Mouse (Mus musculus) natural killer cell, adult 2 months (primary cell): ENCODE results near the gene Sox15.
A peak's percentile ranks its signal among the peaks of the same experiment; 100 is the strongest.

Source experiments
- DNase-seq, 2 experiments: peaks; one replicate each; pipeline ENCODE4 v3.0.0; 2022; ENCODE audit warnings: low spot score in 2 of 2

Gene Sox15

GRCm38 (mm10) chr11:69635471-69635870 lies 19.6 kb upstream of the Sox15 start:
- DNase-seq = no peak

GRCm38 (mm10) chr11:69645860-69646259 lies 9.3 kb upstream of the Sox15 start:
- DNase-seq = no peak

- DNase-seq = no peak
These were observed 1.7 kb upstream of the Sox15 start for GRCm38 (mm10) chr11:69653399-69653798.

- no peak for DNase-seq
These were observed 354 bp upstream of the Sox15 start for GRCm38 (mm10) chr11:69654760-69655159.

GRCm38 (mm10) chr11:69656065-69656455 lies 946 bp downstream of the Sox15 start:
- no peak for DNase-seq

GRCm38 (mm10) chr11:69656617-69657461 lies 1.7 kb downstream of the Sox15 start:
- peak; percentile 56 to 61 for DNase-seq

- no peak for DNase-seq
These were observed 2.4 kb downstream of the Sox15 start for GRCm38 (mm10) chr11:69657462-69657881.

- DNase-seq = no peak
These were observed 6.2 kb downstream of the Sox15 start for GRCm38 (mm10) chr11:69661221-69661881.

GRCm38 (mm10) chr11:69662213-69662966 lies 7.3 kb downstream of the Sox15 start, which contains the start of gene Mpdu1:
Gene Mpdu1, minus strand, starts transcription at chr11:69662642.
- peak; percentile 94 to 96 for DNase-seq

GRCm38 (mm10) chr11:69662967-69663671 lies 8.0 kb downstream of the Sox15 start:
- no peak for DNase-seq

GRCm38 (mm10) chr11:69663795-69664194 lies 8.7 kb downstream of the Sox15 start:
- no peak for DNase-seq

- no peak for DNase-seq
These were observed 9.7 kb downstream of the Sox15 start for GRCm38 (mm10) chr11:69664841-69665240.

GRCm38 (mm10) chr11:69665457-69665960 lies 10.4 kb downstream of the Sox15 start:
- peak in 1 of 2 experiments; percentile 45 for DNase-seq

GRCm38 (mm10) chr11:69665961-69666664 lies 11.0 kb downstream of the Sox15 start, which contains the start of gene Cd68:
Gene Cd68, minus strand, starts transcription at chr11:69666153.
- peak; percentile 74 to 85 for DNase-seq

GRCm38 (mm10) chr11:69666665-69667005 lies 11.5 kb downstream of the Sox15 start:
- no peak for DNase-seq

GRCm38 (mm10) chr11:69670786-69671725 lies 15.9 kb downstream of the Sox15 start:
- DNase-seq = peak; percentile 95 to 96

- no peak for DNase-seq
These were observed 16.6 kb downstream of the Sox15 start for GRCm38 (mm10) chr11:69671726-69672124.

- peak; percentile 100 for DNase-seq
These were observed 17.1 kb downstream of the Sox15 start, which contains the start of gene Eif4a1 for GRCm38 (mm10) chr11:69672211-69672706. Gene Eif4a1, minus strand, starts transcription at chr11:69672423.

GRCm38 (mm10) chr11:69679144-69679543 lies 24.0 kb downstream of the Sox15 start:
- DNase-seq = no peak
